Mouse (Mus musculus) heart, embryonic 13.5 days (tissue): Measurements from ENCODE around the gene Samd3. TPM values are rescaled to one million over a fixed set of nuclear protein-coding genes. Genes with fewer than 3 reads are reported as not detected.

ENCODE experiments used
- ATAC-seq: fragments of 200-750 bp; cut with Nextera tagmentation; 2 replicates; pipeline ENCODE4 v1.8.0; 2017; ENCODE audit warnings: moderate TSS enrichment; ENCODE audit not compliant: insufficient number of reproducible peaks, low FRiP score, low TSS enrichment; ENCODE audit errors: extremely low read depth
- H3K27ac ChIP-seq: fragments of 300-500 bp; sonication (generic); replicated peaks from 2 replicates; pipeline ENCODE4 v1.5.1; 2015; ENCODE audit warnings: moderate library complexity, mild to moderate bottlenecking, inconsistent platforms
- H3K27me3 ChIP-seq: fragments of 300-500 bp; sonication (generic); replicated peaks from 2 replicates; pipeline ENCODE4 v1.6.1; 2015; ENCODE audit warnings: mild to moderate bottlenecking, inconsistent platforms
- H3K36me3 ChIP-seq: fragments of 300-500 bp; sonication (generic); 2 replicates; pipeline ENCODE4 v1.6.1; 2015; ENCODE audit warnings: mild to moderate bottlenecking, inconsistent platforms
- H3K4me1 ChIP-seq: fragments of 300-500 bp; sonication (generic); 2 replicates; pipeline ENCODE4 v1.6.1; 2015; ENCODE audit warnings: inconsistent platforms
- H3K4me2 ChIP-seq: fragments of 300-500 bp; sonication (generic); 2 replicates; pipeline ENCODE4 v1.6.1; 2015; ENCODE audit warnings: inconsistent platforms, mild to moderate bottlenecking, moderate library complexity
- H3K4me3 ChIP-seq: fragments of 300-500 bp; sonication (generic); 2 replicates; pipeline ENCODE4 v1.5.1; 2015; ENCODE audit warnings: moderate library complexity, mild to moderate bottlenecking, inconsistent platforms
- H3K9ac ChIP-seq: fragments of 300-500 bp; sonication (generic); 2 replicates; pipeline ENCODE4 v1.6.1; 2015; ENCODE audit warnings: inconsistent platforms, mild to moderate bottlenecking, moderate library complexity
- H3K9me3 ChIP-seq: fragments of 300-500 bp; sonication (generic); 2 replicates; pipeline ENCODE4 v1.6.1; 2016; ENCODE audit warnings: inconsistent platforms
- WGBS: fragments of 180-500 bp; shearing (Covaris S2); methylation state at CpG from one replicate; pipeline ENCODE4 v1.1.7; 2015; ENCODE audit warnings: mixed read lengths; 5-methylcytosine and 5-hydroxymethylcytosine counted together
- polyA plus RNA-seq: library from polyadenylated mRNA; unstranded; fragments of >200 nt; fragmentation: Nextera tagmentation; extraction: Ambion mirVana; gene quantifications from 2 replicates; pipeline ENCODE4 v1.2.1, GENCODE M21; 2015

Gene Samd3
- polyA plus RNA-seq, result not detected in 2 replicates

GRCm38 (mm10) chr10:26229488-26229887 lies at the start of gene Samd3:
Samd3 (plus strand) TSS chr10:26229707.
- Histone ChIP-seq H3K27ac (no peak within 1 kb of the TSS), H3K4me1 (no peaks in the 10 kb centered on the region), H3K9me3 (no peaks in the 10 kb centered on the region), H3K4me3 (no peak within 1 kb of the TSS), H3K9ac (no peak within 1 kb of the TSS), H3K36me3 (no peaks in the 10 kb centered on the region), H3K27me3 (no peaks in the 10 kb centered on the region), H3K4me2 (no peak within 1 kb of the TSS)
- ATAC-seq, result no peak
- WGBS, result 39% methylated on average over 4 of the region's 4 CpGs

GRCm38 (mm10) chr10:26185289-26185688 lies 44.2 kb upstream of the Samd3 start:
- Histone ChIP-seq H3K27me3 (no peaks in the 10 kb centered on the region), H3K4me2 (no peak overlapping the region), H3K4me1 (no peaks in the 10 kb centered on the region), H3K9ac (no peak overlapping the region), H3K36me3 (no peaks in the 10 kb centered on the region), H3K9me3 (no peaks in the 10 kb centered on the region), H3K4me3 (no peak overlapping the region), H3K27ac (no peak overlapping the region)
- WGBS, result 79% methylated on average over 5 of the region's 5 CpGs
- no peak for ATAC-seq

- ATAC-seq, result no peak
- H3K9ac ChIP-seq, result no peak overlapping the region
These were observed 38.7 kb upstream of the Samd3 start for GRCm38 (mm10) chr10:26190811-26191210.

GRCm38 (mm10) chr10:26194892-26195291 lies 34.6 kb upstream of the Samd3 start:
- Histone ChIP-seq H3K27me3 (no peaks in the 10 kb centered on the region), H3K9me3 (no peaks in the 10 kb centered on the region), H3K36me3 (no peaks in the 10 kb centered on the region), H3K4me3 (no peak overlapping the region), H3K9ac (no peak overlapping the region), H3K4me2 (no peak overlapping the region), H3K27ac (no peak overlapping the region), H3K4me1 (no peaks in the 10 kb centered on the region)
- ATAC-seq, result no peak
- WGBS, result 70% methylated on average over 1 of the region's 1 CpGs

More at GRCm38 (mm10) chr10:26190811-26191210, 38.7 kb upstream of the Samd3 start:
- Histone ChIP-seq H3K4me3 (no peak overlapping the region), H3K9me3 (no peaks in the 10 kb centered on the region), H3K4me1 (no peaks in the 10 kb centered on the region), H3K36me3 (no peaks in the 10 kb centered on the region), H3K27ac (no peak overlapping the region), H3K27me3 (no peaks in the 10 kb centered on the region), H3K4me2 (no peak overlapping the region)

- no peak for ATAC-seq
- Histone ChIP-seq H3K27ac (no peak overlapping the region), H3K36me3 (no peaks in the 10 kb centered on the region), H3K9me3 (no peaks in the 10 kb centered on the region), H3K4me1 (0 out of 2 replicates have a peak, but pooled peaks cover 4% of the 10 kb centered on the region), H3K4me2 (no peak overlapping the region), H3K27me3 (no peaks in the 10 kb centered on the region), H3K4me3 (no peak overlapping the region), H3K9ac (no peak overlapping the region)
- 62% methylated on average over 9 of the region's 9 CpGs for WGBS
These were observed 26.7 kb upstream of the Samd3 start for GRCm38 (mm10) chr10:26202708-26203368.

- ATAC-seq, result no peak
- Histone ChIP-seq H3K36me3 (no peaks in the 10 kb centered on the region), H3K9ac (no peak overlapping the region), H3K27me3 (no peaks in the 10 kb centered on the region), H3K9me3 (no peaks in the 10 kb centered on the region), H3K4me3 (no peak overlapping the region), H3K4me2 (no peak overlapping the region), H3K27ac (no peak overlapping the region), H3K4me1 (no peaks in the 10 kb centered on the region)
- WGBS, result 79% methylated on average over 4 of the region's 4 CpGs
These were observed 8.8 kb upstream of the Samd3 start for GRCm38 (mm10) chr10:26220729-26221128.

GRCm38 (mm10) chr10:26226241-26226640 lies 3.3 kb upstream of the Samd3 start:
- H3K9me3 ChIP-seq, result no peaks in the 10 kb centered on the region
- no peaks in the 10 kb centered on the region for H3K36me3 ChIP-seq
- H3K27me3 ChIP-seq, result no peaks in the 10 kb centered on the region
- no peak overlapping the region for H3K9ac ChIP-seq
- H3K4me2 ChIP-seq, result no peak overlapping the region
- no peaks in the 10 kb centered on the region for H3K4me1 ChIP-seq
- WGBS, result 81% methylated on average over 5 of the region's 5 CpGs
- ATAC-seq, result no peak
- H3K4me3 ChIP-seq, result no peak overlapping the region
- H3K27ac ChIP-seq, result no peak overlapping the region

- no peak overlapping the region for H3K4me3 ChIP-seq
- WGBS, result 32% methylated on average over 2 of the region's 2 CpGs
- no peak overlapping the region for H3K27ac ChIP-seq
These were observed 2.8 kb upstream of the Samd3 start for GRCm38 (mm10) chr10:26226734-26227133.

GRCm38 (mm10) chr10:26228187-26228586 lies 1.3 kb upstream of the Samd3 start:
- no peaks in the 10 kb centered on the region for H3K4me1 ChIP-seq
- no peak overlapping the region for H3K9ac ChIP-seq
- no peaks in the 10 kb centered on the region for H3K36me3 ChIP-seq
- H3K27me3 ChIP-seq, result no peaks in the 10 kb centered on the region
- no peaks in the 10 kb centered on the region for H3K9me3 ChIP-seq
- H3K4me2 ChIP-seq, result no peak overlapping the region
- no peak overlapping the region for H3K27ac ChIP-seq
- no peak for ATAC-seq
- no peak overlapping the region for H3K4me3 ChIP-seq

More at GRCm38 (mm10) chr10:26226734-26227133, 2.8 kb upstream of the Samd3 start:
- Histone ChIP-seq H3K4me1 (no peaks in the 10 kb centered on the region), H3K4me2 (no peak overlapping the region), H3K36me3 (no peaks in the 10 kb centered on the region), H3K27me3 (no peaks in the 10 kb centered on the region), H3K9ac (no peak overlapping the region), H3K9me3 (no peaks in the 10 kb centered on the region)
- ATAC-seq, result no peak

- H3K4me1 ChIP-seq, result no peaks in the 10 kb centered on the region
- WGBS, result 68% methylated on average over 3 of the region's 3 CpGs
- no peak overlapping the region for H3K27ac ChIP-seq
These were observed 2.7 kb downstream of the Samd3 start for GRCm38 (mm10) chr10:26232071-26232653.

GRCm38 (mm10) chr10:26238559-26238958 lies 9.1 kb downstream of the Samd3 start:
- Histone ChIP-seq H3K36me3 (no peaks in the 10 kb centered on the region), H3K27me3 (no peaks in the 10 kb centered on the region), H3K27ac (no peak overlapping the region), H3K4me1 (no peaks in the 10 kb centered on the region), H3K4me3 (no peak overlapping the region), H3K9ac (no peak overlapping the region), H3K4me2 (no peak overlapping the region), H3K9me3 (no peaks in the 10 kb centered on the region)
- no peak for ATAC-seq
- WGBS, result 29% methylated on average over 4 of the region's 4 CpGs

More at GRCm38 (mm10) chr10:26232071-26232653, 2.7 kb downstream of the Samd3 start:
- Histone ChIP-seq H3K4me2 (no peak overlapping the region), H3K9me3 (no peaks in the 10 kb centered on the region), H3K36me3 (no peaks in the 10 kb centered on the region), H3K9ac (no peak overlapping the region), H3K4me3 (no peak overlapping the region), H3K27me3 (no peaks in the 10 kb centered on the region)
- ATAC-seq, result no peak

GRCm38 (mm10) chr10:26239090-26239489 lies 9.6 kb downstream of the Samd3 start:
- Histone ChIP-seq H3K36me3 (no peaks in the 10 kb centered on the region), H3K4me3 (no peak overlapping the region), H3K4me2 (no peak overlapping the region), H3K9ac (no peak overlapping the region), H3K4me1 (no peaks in the 10 kb centered on the region), H3K27me3 (no peaks in the 10 kb centered on the region), H3K9me3 (no peaks in the 10 kb centered on the region), H3K27ac (no peak overlapping the region)
- no peak for ATAC-seq
- WGBS, result 53% methylated on average over 1 of the region's 1 CpGs
